Mouse (Mus musculus): ENCODE data around the gene Tnfsf8.

Gene Tnfsf8

GRCm38 (mm10) chr4:63840457-63840856, 20.7 kb downstream of the Tnfsf8 start:
- DNase-seq, result no peak

- DNase-seq, result no peak
These were observed 38.0 kb downstream of the Tnfsf8 start for GRCm38 (mm10) chr4:63823136-63823535.

GRCm38 (mm10) chr4:63817505-63817904, 43.6 kb downstream of the Tnfsf8 start:
- DNase-seq, result no peak

GRCm38 (mm10) chr4:63815668-63816067, 45.5 kb downstream of the Tnfsf8 start:
- no peak for DNase-seq

GRCm38 (mm10) chr4:63798083-63798482, 63.1 kb downstream of the Tnfsf8 start:
- no peak for DNase-seq

GRCm38 (mm10) chr4:63796527-63796926, 64.6 kb downstream of the Tnfsf8 start:
- no peak for DNase-seq

GRCm38 (mm10) chr4:63792328-63792727, 68.8 kb downstream of the Tnfsf8 start:
- DNase-seq, result no peak

GRCm38 (mm10) chr4:63785466-63785865, 75.7 kb downstream of the Tnfsf8 start:
- no peak for DNase-seq

- no peak for DNase-seq
These were observed 77.3 kb downstream of the Tnfsf8 start for GRCm38 (mm10) chr4:63783826-63784225.

GRCm38 (mm10) chr4:63782970-63783613, 78.1 kb downstream of the Tnfsf8 start:
- no peak for DNase-seq

All from cerebellum, adult 9-10 months (tissue).